Mouse (Mus musculus) CD4-positive, CD25-positive, alpha-beta regulatory T cell, adult 2 months (primary cell): ENCODE results near the gene Myo1h.

ENCODE experiments used
- DNase-seq: peaks from one replicate; pipeline ENCODE4 v3.0.0-alpha.2; 2012; ENCODE audit warnings: low read depth, low spot score

The Myo1h gene

DNA sequence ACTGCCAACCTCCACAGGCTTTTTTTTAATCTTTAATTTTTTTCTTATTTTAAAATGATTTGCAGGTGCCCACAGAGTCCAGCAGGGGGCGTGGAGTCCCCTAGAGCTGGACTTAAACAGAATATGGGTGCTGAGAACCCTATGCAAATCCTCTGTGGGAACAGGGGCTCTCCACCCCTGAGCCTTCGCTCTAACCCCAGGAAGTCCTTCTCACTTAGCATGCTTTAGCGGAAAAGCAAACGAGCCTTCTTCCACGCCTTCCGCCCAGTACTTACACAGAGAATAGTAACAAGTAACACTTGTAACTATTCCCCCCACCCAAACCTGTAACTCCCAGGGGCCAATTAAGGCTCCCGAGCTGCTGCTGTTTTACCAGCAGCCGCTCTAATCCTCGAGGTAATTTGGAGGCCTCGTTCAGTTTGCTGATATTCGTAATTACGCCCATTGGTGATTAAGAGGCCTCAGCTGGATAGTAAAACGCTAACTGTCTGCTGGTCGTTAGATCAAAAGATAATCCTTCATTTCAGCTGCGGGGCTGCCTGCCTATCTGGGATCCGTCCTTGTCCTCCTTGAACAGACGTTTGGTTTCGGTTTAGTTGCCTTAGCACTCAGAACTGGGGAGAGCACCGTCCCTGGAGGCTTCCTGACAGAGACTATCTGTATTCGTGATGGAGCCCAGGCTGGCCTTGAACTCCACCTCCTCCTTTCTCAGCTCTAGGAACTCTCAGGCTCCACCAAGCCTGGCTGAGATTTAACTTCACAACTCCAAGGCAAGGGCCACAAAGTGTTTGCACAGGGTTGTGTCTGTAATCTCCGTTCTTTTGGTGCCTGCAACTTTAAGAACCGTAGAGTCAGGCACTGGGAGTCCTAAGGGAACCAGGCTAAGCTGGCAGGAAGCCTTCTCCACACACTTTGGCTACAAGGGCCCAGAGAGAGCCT is 8.0 kb downstream of the Myo1h start:
- peak; percentile 27 for DNase-seq

DNA sequence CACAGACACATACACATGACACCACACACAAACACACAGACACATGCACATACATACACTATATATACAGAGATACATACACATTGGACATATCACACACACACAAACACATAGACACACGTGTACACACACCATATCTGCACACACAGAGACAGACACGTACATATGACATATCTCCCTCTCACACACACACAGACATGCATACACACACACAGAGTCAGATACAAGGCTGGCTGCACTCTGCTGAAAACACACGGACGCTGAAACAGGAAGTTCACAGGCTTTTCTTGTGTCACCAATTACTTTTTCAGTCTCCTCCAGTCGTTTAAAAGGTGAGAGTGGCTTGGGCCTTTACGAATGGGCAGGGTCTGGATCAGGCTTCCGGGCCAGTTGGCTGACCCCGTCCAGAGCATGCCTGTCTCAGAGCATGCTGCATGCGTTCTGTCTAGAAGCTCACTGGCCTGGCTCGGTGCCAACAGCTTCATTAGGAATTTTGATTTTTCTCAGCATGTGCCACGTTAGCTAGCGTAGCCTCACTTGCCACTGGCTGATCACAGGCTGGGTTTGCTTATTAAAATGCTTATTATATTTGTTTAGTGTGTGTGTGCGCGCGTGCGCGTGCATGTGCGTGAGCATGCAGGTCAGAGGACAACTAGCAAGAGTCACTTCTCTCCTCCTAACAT is 9.4 kb downstream of the Myo1h start:
- DNase-seq = no peak

DNA sequence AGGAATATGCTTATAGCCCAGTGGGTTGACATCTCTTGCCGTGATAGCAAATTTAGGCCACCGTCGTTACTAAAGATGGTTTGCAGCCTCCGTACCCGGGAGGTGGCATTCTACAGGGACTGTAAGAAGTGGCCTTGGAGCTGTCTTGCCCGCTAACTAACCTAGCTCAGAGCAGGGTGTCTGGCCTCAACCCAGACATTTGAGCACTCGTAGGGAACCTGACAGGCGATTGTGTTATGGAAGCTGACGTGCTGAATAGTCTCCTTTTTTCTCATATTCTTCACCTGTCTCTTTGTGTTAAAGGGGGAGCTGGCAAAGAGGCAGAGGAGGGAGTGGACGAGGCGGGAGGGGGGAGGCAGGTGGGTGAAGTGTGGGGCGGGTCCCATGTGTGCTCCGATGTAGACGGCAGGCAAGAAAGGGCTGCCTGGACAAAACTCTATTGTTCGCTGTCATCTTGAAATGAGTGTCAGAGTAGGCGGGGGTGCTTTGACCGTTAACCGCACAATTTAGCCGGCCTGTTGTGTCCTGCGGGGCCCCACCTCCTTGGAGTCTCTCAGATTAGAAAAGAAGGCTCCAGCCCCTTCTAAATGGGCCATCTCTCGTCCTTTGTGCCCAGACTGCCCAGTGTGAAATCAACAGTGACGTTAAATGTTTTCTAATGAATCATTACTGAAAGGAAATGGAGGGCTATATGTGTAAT is 10.3 kb downstream of the Myo1h start:
- no peak for DNase-seq

DNA sequence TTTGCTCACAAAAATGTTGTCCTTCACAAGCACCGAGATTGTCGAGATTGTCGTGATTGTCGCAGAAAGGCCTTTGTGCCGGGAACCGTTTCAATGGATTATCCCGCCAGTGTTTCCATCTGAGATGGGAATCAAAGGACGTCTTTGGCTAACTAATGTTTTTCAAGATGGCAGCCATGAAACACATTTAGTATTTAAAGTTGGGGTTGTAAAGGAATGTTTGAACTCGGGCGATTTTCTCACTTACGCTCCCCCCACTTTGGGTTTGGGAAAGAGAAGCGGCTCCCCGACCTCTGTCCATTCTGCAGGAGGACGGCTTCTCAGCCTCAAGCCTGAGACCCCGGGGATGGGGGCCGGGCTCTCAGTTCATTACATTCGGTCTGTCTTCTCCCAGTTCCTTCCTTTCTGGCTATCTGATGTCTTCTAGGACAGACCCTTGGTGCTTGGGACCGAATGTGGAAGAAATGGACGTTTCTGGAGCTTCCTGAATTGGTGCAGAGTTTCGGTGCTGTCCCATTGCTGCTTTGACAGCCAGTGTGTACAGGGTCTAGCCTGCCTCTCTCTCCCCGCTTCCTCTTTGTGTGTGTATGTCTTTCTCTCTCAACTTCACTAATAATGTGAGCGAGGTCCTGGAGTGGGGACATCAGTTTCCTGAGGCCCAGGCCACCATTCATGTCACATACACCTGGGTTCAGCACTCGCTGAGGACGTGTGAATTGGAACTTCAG is 11.1 kb downstream of the Myo1h start:
- DNase-seq = no peak

DNA sequence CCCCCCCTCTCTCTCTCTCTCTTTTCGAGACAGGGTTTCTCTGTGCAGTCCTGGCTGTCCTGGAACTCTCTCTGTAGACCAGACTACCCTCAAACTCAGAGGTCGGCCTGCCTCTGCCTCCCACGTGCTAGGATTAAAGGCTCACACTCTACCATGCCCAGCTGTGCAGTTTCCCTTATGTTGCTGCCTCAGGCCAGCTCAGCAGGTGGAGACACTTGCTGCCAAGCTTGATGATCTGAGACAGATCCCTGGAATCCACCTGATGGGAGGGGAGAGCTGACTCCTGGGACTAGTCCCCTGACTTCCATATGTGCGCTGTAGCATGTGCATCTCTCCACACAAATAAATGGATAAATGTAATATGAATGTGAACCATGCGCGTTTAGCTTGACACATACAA is 14.2 kb downstream of the Myo1h start:
- no peak for DNase-seq

DNA sequence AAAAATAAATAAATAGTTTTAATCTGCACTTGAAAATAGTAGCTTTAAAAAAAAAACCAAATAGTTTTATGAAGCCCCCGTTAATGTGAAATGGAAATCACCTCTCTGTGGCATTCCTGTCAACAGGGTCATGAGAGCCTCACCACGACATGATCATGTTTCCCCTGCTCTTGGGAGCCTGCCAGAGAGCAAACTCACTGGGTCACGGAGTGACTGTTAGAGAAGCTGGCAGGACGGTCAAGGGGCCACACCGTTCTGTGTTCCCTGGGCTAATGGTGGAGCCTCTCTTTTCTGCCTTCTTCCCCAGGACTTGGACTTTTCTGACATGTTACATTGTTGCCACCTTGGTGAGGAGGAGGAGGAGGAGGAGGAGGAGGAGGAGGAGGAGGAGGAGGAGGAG is 17.5 kb downstream of the Myo1h start:
- no peak for DNase-seq

DNA sequence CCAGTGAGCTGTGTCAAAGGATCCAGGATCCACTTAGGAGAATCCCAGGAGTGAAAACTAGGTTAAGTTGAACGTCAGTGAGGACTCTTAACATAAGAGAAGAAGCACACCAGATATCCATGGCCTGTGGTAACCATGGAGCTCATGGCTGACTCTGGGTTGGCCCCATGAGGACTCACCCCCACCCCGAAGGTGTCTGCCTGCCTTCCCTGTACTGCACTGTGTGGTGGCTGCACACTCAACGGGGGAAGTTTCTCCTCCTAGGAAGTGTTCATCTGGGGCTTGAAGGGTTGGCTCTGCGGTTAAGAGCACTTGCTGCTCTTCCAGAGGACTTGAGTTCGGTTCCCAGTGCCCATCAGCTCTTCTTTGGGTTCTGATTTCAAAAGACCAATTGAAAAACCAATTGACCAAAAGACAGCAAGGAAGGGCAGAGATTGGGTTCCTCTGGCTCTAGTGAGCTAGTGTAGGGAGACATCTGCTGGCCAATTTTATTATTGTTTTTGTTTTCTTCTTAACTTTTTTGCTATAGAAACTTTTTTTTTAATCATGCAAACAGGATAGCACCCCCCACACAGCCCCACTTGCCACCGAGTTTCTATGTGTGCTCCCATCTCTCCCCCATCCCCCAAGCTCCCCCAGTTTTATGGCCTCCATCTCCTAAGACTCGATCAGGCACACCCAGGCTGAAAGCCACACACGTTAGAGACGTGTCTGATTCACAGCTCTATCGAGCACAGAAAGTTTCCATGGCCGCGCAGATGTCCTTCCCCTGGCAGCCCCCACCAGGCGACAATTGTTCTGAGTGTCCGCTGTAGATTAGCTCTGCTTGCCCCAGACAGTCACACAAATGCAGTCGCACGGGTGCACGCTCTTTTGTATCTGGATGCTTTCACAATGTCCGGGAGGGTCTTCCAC is 20.1 kb downstream of the Myo1h start:
- DNase-seq = peak; percentile 75

DNA sequence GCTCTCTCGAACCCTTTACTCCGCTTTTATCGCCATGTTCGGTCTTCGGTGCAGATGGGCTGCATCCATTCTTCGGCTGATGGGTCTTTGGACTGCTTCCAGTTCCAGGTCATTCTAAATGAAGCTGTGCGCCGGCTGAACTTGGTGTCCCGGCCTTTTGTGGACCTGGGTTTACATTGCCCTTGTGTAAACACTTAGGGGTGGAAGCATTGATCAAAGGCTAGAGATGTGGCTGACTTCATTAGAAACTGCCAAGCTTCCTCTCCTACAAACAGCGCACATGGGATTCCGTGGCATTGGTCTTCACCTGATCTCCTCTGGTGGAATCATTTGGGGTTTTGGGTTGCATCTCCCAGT is 20.7 kb downstream of the Myo1h start:
- DNase-seq = no peak

DNA sequence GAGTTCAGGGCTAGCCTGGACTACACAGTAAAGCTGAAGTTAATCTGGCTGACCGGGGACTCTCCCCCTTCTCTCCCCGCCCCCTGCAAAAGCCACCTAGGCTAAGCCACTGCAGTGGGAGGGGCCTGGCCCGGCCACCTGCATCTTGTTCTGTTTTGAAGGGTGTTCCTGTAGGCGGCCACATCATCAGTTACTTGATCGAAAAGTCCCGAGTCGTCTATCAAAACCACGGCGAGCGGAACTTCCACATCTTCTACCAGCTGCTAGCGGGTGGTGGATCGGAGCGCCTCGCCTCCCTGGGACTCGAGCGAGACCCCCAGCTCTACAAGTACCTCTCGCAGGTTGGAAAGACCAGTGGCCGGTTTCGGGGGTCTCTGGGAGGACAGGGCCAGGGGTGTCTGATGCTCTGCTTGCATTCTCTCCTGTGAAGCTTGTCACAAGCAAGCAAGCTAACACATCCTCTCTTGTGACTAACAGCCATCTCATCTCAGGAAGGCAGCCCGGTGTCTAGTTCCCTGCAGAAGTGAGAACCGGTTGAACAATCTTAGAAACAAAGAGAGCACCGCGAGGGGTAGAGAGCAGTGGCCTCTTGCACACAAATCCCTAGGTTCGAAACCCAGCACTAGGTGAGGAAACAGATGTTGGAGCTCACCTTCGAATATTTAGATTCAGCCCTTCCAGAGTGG is 34.3 kb downstream of the Myo1h start:
- peak; percentile 87 for DNase-seq

DNA sequence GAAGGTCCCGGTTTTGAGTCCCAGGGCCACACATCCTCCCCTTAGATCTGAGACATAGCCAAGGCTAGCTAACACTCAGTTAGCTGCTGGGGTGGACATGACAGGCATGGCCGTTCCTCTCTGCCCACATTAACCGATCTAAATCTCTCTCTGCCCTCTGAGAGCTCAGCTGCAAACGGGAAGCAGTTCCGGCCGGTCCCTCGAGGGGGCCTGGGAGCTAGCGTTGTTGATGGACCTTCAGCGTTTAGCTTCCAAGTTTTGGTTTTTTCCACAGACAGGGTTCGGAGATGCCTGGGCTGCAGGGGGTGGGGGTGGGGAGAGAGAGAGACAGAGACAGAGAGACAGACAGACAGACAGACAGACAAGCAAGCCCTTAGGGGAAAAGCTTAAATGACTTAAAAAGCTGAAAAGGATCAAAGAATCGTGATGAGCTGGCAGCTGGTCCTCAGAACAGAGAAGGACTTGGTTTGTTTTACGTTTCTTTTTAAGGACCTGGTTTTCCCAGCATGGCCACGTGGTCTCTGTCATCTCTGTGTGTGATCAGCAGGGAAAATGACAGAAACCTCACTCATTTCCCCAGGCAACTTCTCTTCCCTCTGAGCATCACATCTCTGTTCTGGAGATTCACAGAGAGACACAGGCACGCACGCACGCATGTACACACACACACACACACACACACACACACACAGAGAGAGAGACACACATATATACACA is 35.0 kb downstream of the Myo1h start:
- DNase-seq = peak; percentile 76

DNA sequence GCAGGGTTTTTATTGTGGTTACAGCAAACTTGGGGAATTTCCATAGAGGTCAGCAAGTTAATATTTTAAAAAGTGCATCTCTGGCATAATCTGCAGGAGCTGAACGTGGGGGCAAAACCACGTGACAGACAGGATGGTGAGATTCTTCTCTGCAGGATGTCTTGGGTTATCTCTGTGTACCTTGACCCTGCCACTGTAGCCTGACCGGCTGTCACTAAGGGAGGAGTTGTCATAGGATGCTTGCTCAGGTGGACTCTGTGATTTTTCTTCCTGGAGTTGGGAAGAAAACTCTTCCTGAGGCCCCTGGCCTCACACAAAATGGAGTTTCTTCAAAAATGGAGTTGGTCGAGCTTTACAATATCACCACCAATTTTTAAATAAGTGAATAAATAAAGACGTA is 54.0 kb downstream of the Myo1h start:
- no peak for DNase-seq

DNA sequence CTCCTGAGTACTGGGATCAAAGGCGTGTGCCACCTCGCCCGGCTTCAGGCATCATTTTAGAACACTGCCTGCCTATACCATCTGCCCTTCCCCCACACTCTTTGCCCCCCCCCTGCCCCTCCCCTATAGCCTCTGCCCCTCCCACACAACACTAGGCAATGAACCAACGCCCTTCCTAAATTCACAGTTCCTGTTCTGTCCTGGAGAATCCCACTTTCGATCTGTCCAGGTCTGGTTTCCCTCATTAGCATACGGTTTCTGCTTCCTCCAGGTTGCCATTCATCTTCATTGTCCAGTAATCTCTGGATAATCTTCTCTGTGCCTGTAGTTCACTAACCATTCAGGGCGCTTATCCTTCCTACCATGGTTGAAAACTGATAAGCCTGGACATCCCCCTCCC is 54.6 kb downstream of the Myo1h start:
- DNase-seq = no peak

DNA sequence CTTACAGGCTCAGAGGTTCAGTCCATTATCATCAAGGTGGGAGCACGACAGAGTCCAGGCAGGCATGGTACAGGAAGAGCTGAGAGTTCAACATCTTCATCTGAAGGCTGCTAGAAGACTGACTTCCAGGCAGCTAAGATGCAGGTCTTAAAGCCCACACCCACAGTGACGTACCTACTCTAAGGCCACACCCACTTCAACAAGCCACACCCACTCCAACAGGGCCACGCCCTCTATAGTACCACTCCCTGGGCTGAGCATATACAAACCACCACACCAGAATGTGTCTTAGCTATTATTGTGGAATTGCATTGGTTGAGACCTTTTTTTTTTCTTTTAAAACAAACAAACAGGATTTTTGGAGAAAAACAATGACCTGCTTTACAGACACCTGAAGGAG is 56.6 kb downstream of the Myo1h start:
- DNase-seq = peak; percentile 53

DNA sequence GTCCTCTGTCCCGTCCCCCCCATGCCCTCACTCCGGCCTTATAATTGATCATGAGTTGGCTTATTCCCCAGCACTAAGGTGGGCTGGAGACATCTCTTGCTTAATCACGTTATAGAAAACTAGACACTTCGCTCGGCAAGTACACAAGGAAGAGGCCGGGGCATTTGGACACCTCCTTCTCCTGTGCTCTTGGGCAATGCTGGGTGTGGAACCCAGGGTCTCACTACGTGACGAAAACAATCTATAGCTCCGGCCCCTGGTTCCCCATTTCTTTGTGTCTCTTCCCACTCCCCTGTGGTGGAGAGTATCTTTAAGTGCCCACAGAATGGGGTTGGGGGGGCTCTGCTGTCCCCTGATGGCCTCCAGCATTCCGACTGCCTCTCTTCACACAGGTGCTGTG is 58.0 kb downstream of the Myo1h start:
- no peak for DNase-seq

DNA sequence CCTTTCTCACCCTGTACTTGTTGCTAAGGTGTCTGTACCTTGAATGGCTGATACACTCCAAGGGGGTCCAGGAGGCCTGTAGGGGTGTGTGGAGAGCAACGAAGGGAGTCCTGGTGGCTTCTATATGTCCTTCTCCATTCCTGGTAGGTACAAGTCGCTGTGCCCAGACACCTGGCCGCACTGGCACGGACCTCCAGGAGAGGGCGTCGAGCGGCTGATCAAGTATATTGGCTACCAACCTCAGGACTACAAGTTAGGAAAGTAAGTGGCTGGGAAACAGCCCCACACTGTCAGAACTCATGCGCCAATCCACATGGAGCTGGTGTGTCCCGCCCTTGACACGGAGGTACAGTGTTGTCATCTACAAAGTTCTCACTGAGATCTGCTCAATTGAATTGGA is 62.5 kb downstream of the Myo1h start:
- peak; percentile 42 for DNase-seq

DNA sequence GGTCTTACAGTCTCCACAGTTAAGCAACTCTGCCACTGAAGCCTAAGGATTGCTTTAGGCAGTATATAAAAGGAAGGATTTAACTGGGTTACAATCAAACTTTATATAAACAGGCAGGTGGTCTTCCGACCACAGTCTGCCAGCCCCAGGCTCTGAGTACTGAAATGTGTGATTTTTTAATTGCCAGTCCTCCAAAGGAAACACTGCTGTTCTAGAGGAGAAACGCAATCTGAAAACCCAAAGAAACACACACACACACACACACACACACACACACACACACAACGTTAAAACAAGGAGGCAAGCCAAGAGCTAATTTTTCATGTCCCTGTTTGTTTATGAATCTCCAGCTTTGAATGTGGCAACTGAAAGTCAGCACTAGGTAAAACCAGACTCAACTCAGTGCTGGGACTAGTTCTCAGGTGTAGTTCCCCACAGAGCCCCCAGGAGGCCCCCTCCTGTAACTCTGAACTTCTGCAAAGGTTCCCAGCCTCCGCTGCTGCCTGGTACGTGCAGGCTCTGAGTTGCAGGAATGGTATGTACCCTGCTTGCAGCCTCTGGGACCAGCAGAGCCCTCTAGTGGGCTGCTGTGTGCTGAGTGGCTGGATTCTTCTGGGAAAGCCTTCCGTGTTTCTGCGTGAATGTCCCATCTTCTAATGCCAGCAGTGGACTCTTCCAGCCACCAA is 67.4 kb downstream of the Myo1h start:
- peak; percentile 77 for DNase-seq

DNA sequence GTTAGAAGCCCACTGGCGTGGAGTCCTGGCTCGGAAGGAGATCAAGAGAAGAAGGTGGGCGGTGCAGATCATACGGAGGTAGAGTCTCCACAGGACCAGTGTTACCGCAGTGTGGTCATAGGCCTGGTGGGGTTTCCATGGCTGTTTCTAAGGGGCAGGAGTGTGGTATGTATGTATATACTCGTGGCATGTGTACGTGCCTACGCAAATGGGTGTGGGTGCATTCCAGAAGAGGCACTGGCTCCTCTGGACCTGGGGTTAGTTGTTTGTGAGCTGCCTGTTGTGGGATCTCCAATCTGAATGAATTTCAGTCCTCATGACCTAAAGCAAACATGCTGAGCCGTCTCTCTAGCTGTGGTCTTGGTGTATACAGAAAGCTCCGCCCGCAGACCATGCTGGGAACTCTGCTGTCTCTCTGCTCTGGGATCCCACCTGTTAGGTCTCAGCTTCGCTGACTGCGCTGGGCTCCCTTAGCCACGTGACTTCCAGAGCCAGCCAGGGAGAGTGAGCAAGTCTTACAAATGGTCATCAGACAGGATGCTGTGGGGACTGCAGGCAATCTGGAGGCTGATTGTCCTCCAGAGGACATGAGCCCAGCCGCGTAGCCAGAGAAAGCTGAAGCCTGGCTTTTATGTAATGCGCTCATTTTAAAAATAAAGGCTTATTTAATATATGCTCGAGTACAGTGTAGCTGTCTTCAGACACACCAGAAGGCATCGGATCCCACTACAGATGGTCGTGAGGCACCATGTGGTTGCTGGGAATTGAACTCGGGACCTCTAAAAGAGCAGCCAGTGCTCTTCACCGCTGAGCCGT is 68.2 kb downstream of the Myo1h start:
- no peak for DNase-seq

DNA sequence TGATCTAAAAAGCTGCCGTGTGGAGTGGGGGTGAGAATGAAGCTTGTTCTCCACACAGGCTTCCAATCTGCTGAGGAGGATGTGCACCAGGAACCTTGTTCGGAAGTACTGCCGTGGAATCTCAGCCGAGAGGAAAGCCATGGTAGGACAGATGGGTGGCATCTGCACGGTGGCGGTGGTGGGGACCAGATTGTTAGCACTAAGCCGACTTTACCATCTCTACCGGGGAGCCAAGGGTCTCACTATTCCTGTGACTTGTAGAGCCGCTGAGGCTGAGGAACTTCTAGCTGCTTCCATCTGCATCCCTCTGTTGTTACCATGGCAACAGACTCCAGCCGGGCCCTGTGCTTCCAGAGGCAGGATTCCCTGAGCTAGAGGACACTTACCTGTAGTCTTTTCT is 69.9 kb downstream of the Myo1h start:
- no peak for DNase-seq
